Mouse (Mus musculus): ENCODE data around the gene Cnot2. TPM values are rescaled to one million over a fixed set of nuclear protein-coding genes. Genes with fewer than 3 reads are reported as not detected.

Gene Cnot2
- polyA plus RNA-seq, 1 experiment from 2014 or later, result 106 TPM

GRCm38 (mm10) chr10:116562210-116562609 is 19.1 kb downstream of the Cnot2 start:
- H3K27ac ChIP-seq (ENCODE audit: low read depth), result no peak overlapping the region
- no peak for TF ChIP-seq CTCF (IDR thresholded peaks at IDR 0.05; ENCODE audit: low read depth)
- DNase-seq, result no peak
- no peak overlapping the region for H3K4me3 ChIP-seq (ENCODE audit: low read depth, low read length)
- no peaks in the 10 kb centered on the region for H3K36me3 ChIP-seq (ENCODE audit: insufficient read depth)
- no peaks in the 10 kb centered on the region for H3K4me1 ChIP-seq (ENCODE audit: insufficient read depth)
- H3K9ac ChIP-seq, result no peak overlapping the region
- no peak for ATAC-seq (ENCODE audit: insufficient read depth)
- no peak overlapping the region for H3K4me2 ChIP-seq
- H3K27me3 ChIP-seq (ENCODE audit: insufficient read depth, low read length), result no peaks in the 10 kb centered on the region
- 53% methylated on average over 4 of the region's 4 CpGs for WGBS
- no peaks in the 10 kb centered on the region for H3K9me3 ChIP-seq (ENCODE audit: low read depth, low read length)

DNA sequence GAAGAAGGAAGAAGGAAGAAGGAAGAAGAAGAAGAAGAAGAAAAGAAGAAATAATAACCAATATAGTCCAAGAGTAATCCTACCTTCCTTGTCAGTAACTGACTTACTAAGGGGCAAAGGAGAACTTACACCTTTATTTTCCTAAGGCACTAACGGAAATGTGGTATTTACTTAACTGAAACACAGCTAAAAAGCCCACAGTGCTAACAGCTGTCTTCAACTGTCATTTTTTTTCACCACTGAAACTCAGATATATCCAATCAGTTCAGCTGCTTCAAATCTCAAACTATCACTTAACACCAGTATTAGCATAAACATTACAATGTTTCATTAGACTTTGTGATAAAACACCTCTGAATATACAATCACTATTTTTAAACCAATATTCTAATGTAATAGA is 22.1 kb downstream of the Cnot2 start:
- Histone ChIP-seq H3K27ac (ENCODE audit: low read depth) (no peak overlapping the region), H3K9ac (no peak overlapping the region), H3K4me3 (ENCODE audit: low read depth, low read length) (no peak overlapping the region), H3K4me1 (ENCODE audit: insufficient read depth) (no peaks in the 10 kb centered on the region), H3K9me3 (ENCODE audit: low read depth, low read length) (no peaks in the 10 kb centered on the region), H3K36me3 (ENCODE audit: insufficient read depth) (no peaks in the 10 kb centered on the region), H3K27me3 (ENCODE audit: insufficient read depth, low read length) (no peaks in the 10 kb centered on the region), H3K4me2 (no peak overlapping the region)
- WGBS, result 38% methylated on average over 1 of the region's 1 CpGs
- ATAC-seq (ENCODE audit: insufficient read depth) (no peak), DNase-seq (no peak)
- no peak for TF ChIP-seq CTCF (IDR thresholded peaks at IDR 0.05; ENCODE audit: low read depth)

GRCm38 (mm10) chr10:116557166-116557565 is 24.1 kb downstream of the Cnot2 start:
- no peak overlapping the region for H3K4me2 ChIP-seq
- DNase-seq (no peak), ATAC-seq (ENCODE audit: insufficient read depth) (no peak)
- H3K4me1 ChIP-seq (ENCODE audit: insufficient read depth), result no peaks in the 10 kb centered on the region
- no peak overlapping the region for H3K9ac ChIP-seq
- H3K9me3 ChIP-seq (ENCODE audit: low read depth, low read length), result no peaks in the 10 kb centered on the region
- no peak overlapping the region for H3K27ac ChIP-seq (ENCODE audit: low read depth)
- H3K27me3 ChIP-seq (ENCODE audit: insufficient read depth, low read length), result no peaks in the 10 kb centered on the region
- no peak overlapping the region for H3K4me3 ChIP-seq (ENCODE audit: low read depth, low read length)
- TF ChIP-seq CTCF (IDR thresholded peaks at IDR 0.05; ENCODE audit: low read depth), result no peak
- 98% methylated on average over 1 of the region's 1 CpGs for WGBS
- no peaks in the 10 kb centered on the region for H3K36me3 ChIP-seq (ENCODE audit: insufficient read depth)

GRCm38 (mm10) chr10:116554434-116554833 is 26.9 kb downstream of the Cnot2 start:
- Histone ChIP-seq H3K27ac (ENCODE audit: low read depth) (no peak overlapping the region), H3K4me3 (ENCODE audit: low read depth, low read length) (no peak overlapping the region), H3K27me3 (ENCODE audit: insufficient read depth, low read length) (no peaks in the 10 kb centered on the region), H3K9ac (no peak overlapping the region), H3K4me2 (no peak overlapping the region), H3K36me3 (ENCODE audit: insufficient read depth) (no peaks in the 10 kb centered on the region), H3K4me1 (ENCODE audit: insufficient read depth) (no peaks in the 10 kb centered on the region), H3K9me3 (ENCODE audit: low read depth, low read length) (no peaks in the 10 kb centered on the region)
- TF ChIP-seq CTCF (IDR thresholded peaks at IDR 0.05; ENCODE audit: low read depth), result peak; percentile 33
- ATAC-seq (ENCODE audit: insufficient read depth) (no peak), DNase-seq (no peak)
- WGBS, result 65% methylated on average over 2 of the region's 2 CpGs

GRCm38 (mm10) chr10:116547958-116548357 is 33.4 kb downstream of the Cnot2 start:
- Histone ChIP-seq H3K4me3 (ENCODE audit: low read depth, low read length) (no peak overlapping the region), H3K27me3 (ENCODE audit: insufficient read depth, low read length) (no peaks in the 10 kb centered on the region), H3K27ac (ENCODE audit: low read depth) (no peak overlapping the region), H3K36me3 (ENCODE audit: insufficient read depth) (peaks cover 3% of the 10 kb centered on the region; the same call in 1 of the 2 replicates), H3K9me3 (ENCODE audit: low read depth, low read length) (no peaks in the 10 kb centered on the region), H3K4me1 (ENCODE audit: insufficient read depth) (no peaks in the 10 kb centered on the region), H3K4me2 (no peak overlapping the region), H3K9ac (no peak overlapping the region)
- ATAC-seq (ENCODE audit: insufficient read depth) (no peak), DNase-seq (no peak)
- 41% methylated on average over 4 of the region's 4 CpGs for WGBS
- TF ChIP-seq CTCF (IDR thresholded peaks at IDR 0.05; ENCODE audit: low read depth), result no peak

DNA sequence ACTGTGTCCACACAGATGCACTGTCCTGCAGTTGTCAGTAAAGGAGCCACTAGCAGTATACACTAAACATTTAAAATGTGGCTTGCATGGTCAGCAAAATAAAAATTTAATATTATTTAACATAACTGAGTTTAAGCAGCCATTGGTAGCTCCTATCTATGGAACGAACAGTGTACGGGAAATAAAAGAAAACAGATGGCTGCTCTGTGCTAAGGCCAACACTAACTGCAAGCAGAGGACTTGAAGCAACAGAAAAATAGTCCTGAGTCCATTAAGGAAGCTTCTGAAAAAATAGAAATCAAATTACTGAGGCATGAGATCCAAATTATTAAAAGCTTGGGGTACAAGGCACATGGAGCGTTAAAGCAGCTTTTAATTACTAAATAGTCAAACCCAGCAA is 35.1 kb downstream of the Cnot2 start:
- Histone ChIP-seq H3K9ac (no peak overlapping the region), H3K4me2 (no peak overlapping the region), H3K9me3 (ENCODE audit: low read depth, low read length) (no peaks in the 10 kb centered on the region), H3K4me3 (ENCODE audit: low read depth, low read length) (no peak overlapping the region), H3K36me3 (ENCODE audit: insufficient read depth) (peaks cover 3% of the 10 kb centered on the region; the same call in 1 of the 2 replicates), H3K27me3 (ENCODE audit: insufficient read depth, low read length) (no peaks in the 10 kb centered on the region), H3K4me1 (ENCODE audit: insufficient read depth) (no peaks in the 10 kb centered on the region), H3K27ac (ENCODE audit: low read depth) (no peak overlapping the region)
- DNase-seq (no peak), ATAC-seq (ENCODE audit: insufficient read depth) (no peak)
- WGBS, result 88% methylated on average over 3 of the region's 3 CpGs
- TF ChIP-seq CTCF (IDR thresholded peaks at IDR 0.05; ENCODE audit: low read depth), result no peak

- ATAC-seq (ENCODE audit: insufficient read depth), result no peak
- Histone ChIP-seq H3K9ac (no peak overlapping the region), H3K4me1 (ENCODE audit: insufficient read depth) (no peaks in the 10 kb centered on the region), H3K4me2 (no peak overlapping the region), H3K27ac (ENCODE audit: low read depth) (no peak overlapping the region), H3K9me3 (ENCODE audit: low read depth, low read length) (no peaks in the 10 kb centered on the region), H3K36me3 (ENCODE audit: insufficient read depth) (peaks cover 3% of the 10 kb centered on the region; the same call in 1 of the 2 replicates), H3K4me3 (ENCODE audit: low read depth, low read length) (no peak overlapping the region), H3K27me3 (ENCODE audit: insufficient read depth, low read length) (no peaks in the 10 kb centered on the region)
- WGBS, result 77% methylated on average over 1 of the region's 1 CpGs
- no peak for DNase-seq
- no peak for TF ChIP-seq CTCF (IDR thresholded peaks at IDR 0.05; ENCODE audit: low read depth)
Observed at GRCm38 (mm10) chr10:116543061-116543460, 38.2 kb downstream of the Cnot2 start.

DNA sequence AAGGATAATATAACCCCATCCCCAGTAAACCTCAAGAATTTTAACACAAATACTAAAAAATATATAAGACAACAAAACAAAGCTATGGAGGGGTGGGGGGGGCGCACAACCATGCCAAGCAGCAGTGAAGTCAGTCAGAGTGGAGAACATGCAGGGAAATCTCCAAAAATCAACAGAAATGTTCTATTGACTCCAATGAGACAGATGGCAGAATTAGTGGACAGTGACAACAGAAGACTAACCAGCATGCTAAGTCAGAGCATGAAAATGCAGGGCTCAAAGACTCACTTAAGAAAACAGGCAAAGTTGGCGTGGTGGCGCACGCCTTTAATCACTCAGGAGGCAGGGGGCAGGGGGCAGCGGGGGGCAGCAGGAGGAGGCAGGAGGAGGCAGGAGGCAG is 40.6 kb downstream of the Cnot2 start:
- Histone ChIP-seq H3K4me2 (no peak overlapping the region), H3K4me1 (ENCODE audit: insufficient read depth) (no peaks in the 10 kb centered on the region), H3K4me3 (ENCODE audit: low read depth, low read length) (no peak overlapping the region), H3K9ac (no peak overlapping the region), H3K9me3 (ENCODE audit: low read depth, low read length) (no peaks in the 10 kb centered on the region), H3K27me3 (ENCODE audit: insufficient read depth, low read length) (no peaks in the 10 kb centered on the region), H3K36me3 (ENCODE audit: insufficient read depth) (peaks cover 3% of the 10 kb centered on the region; the same call in 1 of the 2 replicates), H3K27ac (ENCODE audit: low read depth) (no peak overlapping the region)
- TF ChIP-seq CTCF (IDR thresholded peaks at IDR 0.05; ENCODE audit: low read depth), result no peak
- ATAC-seq (ENCODE audit: insufficient read depth) (no peak), DNase-seq (no peak)
- WGBS, result 81% methylated on average over 5 of the region's 5 CpGs
